Mouse (Mus musculus) kidney, postnatal 10 days (tissue): ENCODE data around the gene Tnks1bp1.
A peak's percentile ranks its signal among the peaks of the same experiment; 100 is the strongest.

ENCODE experiments used
- DNase-seq: peaks from one replicate; pipeline ENCODE4 v3.0.0; 2021; ENCODE audit warnings: mixed read lengths

The Tnks1bp1 gene

DNA sequence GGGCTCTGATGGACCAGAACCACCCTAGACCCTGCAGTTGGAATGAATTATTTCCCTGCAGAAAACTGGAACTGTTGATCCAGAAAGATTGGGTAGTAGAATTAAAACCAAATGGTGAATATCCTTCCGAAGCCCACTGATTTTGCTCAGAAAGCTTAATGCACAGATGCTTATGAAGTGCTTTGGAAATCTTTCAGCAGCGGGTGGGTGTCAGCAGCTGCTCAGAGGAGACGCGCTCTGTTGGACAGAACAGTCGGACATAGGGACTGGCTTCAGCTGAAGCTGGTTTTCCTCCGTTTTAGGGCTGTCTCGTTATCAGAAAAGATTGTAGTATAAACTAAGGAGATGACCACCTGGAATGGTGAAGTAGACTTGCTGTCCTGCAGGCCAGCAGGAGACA is 4.2 kb upstream of the Tnks1bp1 start:
- no peak for DNase-seq

DNA sequence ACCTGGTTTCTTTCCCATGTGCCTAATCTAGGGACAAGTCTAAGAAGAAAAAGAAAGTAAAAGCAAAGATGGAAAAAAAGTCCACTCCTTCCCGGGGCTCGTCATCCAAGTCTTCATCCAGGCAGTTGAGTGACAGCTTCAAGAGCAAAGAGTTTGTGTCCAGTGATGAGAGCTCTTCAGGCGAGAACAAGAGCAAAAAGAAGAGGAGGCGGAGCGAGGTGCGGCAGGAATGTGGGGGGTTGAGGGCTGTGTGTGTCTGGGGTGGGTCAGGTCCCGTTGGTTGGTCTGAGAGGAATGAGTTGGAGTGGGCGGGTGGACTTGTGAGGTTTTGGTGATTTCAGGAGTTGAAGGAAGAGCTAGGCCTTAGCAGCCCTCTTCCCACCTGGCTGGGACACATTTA is 1.6 kb upstream of the Tnks1bp1 start:
- DNase-seq = no peak

DNA sequence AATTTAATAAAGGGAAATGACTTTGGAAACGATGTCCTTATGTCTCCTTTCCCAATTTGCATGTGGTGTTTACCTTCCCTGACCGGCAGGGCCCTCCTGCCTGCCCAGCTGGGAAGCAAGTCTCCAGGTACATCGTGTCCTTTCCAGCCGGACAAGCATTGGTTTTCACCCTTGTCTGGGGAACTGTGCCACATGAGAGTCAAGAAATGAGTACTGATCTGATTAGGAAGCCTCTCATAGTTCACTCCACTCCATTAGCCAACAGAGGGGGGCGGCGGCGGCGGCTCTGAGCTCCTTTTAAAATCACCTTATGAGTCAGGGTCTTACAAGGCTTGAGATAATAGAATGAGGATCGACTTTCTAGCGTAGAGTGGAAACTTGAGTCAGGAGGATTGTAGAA is 741 bp upstream of the Tnks1bp1 start:
- DNase-seq = no peak

- peak; percentile 86 for DNase-seq
Measured at GRCm38 (mm10) chr2:85048168-85048751, 438 bp downstream of the Tnks1bp1 start.

DNA sequence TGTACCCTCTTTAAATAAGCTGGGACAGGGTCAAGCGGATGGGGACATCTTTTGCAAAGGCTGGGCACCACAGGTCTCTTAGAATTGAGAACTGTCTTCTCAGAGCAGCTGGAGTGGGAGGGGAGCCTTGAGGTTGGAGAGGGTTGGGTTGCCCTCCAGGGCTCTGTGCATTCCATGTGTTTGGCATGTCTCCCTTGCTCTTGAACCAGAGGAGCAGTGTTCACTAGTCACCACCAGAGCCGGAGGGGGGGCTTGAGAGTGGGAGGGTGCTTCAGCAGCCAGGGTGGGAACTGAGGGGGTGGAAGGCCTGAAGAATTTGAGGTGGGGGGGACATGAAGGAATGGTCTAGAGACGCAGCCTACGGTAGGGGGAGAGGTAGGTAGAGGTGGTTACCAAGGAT is 1.5 kb downstream of the Tnks1bp1 start:
- DNase-seq = no peak

GRCm38 (mm10) chr2:85050001-85050634 is 2.3 kb downstream of the Tnks1bp1 start:
- DNase-seq = peak; percentile 78

GRCm38 (mm10) chr2:85050746-85051145 is 2.9 kb downstream of the Tnks1bp1 start:
- DNase-seq = peak; percentile 67

DNA sequence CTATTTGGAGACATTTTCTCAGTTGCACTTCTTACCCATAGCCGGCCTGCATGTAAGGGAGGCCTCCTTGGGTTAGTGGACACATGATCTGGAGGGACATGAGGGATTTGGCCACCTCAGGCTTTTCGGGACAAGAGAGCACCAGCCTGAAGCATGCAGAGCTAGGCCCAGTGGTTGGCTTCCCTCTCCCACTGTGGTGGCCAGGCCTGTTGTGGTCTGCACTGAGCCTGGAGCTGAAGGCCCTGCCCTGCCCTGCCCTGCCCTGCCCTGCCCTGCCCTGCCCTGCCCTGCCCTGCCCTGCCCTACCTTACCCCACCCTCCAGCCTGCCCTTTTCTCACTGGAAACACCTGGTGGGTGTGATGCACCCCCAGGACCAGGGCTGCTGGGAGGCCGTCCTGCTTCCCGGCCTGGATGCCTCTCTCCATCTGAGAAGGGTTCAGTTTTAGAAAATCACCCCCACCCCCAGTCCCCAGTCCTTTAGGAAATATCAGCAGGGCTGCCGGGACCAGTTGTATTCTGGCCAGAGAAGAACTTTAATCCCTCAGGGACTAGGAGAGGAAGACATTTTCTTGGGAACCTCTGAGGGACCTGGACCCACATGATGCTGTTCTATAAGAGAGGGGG is 5.5 kb downstream of the Tnks1bp1 start:
- DNase-seq = no peak

GRCm38 (mm10) chr2:85056711-85057110 is 8.9 kb downstream of the Tnks1bp1 start:
- peak; percentile 63 for DNase-seq

GRCm38 (mm10) chr2:85059677-85060076 is 11.9 kb downstream of the Tnks1bp1 start:
- DNase-seq = no peak

- DNase-seq = peak; percentile 78
Measured at GRCm38 (mm10) chr2:85060591-85061060, 12.8 kb downstream of the Tnks1bp1 start.

DNA sequence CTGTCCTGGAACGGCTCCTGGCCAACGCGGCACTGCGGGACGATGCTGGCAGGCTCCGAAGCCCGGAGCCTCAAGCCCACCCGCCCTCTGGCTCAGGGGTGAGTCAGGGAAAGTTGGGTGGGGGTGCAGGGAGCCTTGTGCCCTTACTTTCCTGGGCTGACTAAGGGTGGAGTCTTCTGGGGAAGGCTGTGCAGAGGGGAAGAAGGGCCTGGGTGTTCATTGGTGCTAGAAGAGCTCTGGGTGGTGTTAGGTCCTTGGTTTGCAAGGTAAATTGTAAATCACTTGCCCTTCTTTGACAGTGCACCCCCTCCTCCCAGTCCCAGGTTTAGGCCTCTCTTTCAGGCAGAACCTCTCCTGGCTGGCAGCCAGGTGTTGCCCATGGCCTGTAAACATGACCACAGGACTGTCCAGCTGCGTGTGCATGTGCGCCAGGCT is 13.3 kb downstream of the Tnks1bp1 start:
- DNase-seq = peak; percentile 70

DNA sequence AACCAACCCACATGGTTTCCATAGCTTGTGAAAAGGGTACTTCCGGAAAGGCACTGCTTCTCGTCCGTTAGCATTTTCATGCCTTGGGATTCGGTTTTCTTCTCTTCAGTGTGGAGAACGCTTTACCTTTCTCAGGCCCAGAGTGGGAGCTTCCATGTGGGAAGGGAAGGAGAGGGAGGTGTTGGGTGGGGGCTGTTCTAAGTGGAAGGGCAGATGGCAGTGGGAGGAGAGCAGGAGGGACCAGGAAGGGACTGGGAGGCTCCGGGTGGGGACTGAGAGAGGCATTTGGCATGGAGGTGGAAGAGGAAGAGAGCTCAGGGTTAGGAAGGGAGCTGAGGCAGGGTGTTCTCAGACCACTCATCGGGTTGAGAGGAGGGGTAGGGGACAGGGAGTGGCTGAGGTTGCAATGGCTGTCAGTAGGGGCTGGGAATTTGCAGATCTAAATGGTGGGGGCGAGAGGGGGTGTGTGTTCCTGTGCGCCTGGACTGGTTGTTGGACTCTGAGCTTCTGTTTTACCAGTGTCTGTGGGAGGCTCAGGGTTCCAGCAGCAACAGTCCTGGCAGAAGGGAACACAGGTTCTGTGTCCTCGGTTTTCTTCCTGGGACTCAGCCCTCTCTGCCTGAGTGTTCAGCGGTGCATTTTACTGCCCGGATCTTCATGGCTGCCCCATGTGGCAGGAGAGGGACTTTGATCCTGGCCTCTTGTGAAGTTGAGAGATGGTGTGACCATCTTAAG is 17.5 kb downstream of the Tnks1bp1 start:
- no peak for DNase-seq

GRCm38 (mm10) chr2:85066937-85067336 is 19.1 kb downstream of the Tnks1bp1 start:
- no peak for DNase-seq

DNA sequence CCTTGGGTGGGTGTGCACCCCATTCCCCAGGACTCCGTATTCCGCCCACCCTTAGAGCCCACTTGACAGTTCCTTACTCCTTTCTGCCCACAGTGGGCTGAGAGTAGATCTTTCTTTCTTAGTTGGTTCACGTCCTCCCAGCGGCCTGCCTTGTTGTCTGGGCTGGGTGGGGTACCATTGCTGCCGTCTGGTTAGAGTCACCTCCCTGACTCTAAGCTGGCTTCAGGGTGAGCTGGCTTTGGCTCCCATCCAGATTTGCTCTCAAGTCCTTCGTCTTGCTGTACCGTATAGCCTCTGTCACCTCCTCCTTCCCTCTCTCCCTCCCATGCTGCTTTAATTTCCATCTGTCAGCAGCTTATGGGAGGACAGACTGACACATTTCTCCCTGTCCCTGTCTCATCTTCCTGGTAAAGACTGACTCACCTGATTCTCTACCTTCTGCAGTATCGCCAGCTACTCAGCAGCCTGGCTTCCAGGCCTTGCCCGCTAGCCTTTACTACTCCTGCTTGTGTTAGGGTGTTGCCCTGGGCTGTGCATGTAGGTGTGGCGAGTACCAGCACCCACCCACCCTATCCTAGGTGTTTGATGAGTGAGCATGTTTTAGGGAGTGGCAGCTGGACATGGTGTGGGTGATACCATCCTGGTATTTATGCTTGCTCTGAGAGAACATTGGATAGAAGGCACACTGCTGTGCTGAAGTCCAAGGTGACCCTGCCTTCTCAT is 20.2 kb downstream of the Tnks1bp1 start:
- DNase-seq = no peak

DNA sequence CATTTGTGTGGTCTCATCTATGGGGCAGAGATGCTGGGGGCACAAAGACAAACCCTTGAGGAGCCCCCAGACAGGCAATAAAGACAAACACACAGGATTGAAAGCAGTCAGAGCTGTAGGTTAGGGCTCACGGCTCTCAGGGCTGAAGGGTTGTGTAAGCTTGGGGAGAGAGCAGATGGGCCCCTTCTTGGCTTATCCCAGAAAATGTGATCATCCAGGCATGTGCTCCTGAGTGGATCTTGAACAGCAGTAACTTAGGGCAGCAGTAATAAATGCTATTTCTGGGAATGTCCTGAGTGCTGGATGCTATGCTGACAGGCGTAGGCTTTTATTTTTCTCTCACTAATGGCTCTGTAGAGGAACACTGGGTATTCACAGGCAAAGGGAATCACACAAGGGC is 20.8 kb downstream of the Tnks1bp1 start:
- no peak for DNase-seq

DNA sequence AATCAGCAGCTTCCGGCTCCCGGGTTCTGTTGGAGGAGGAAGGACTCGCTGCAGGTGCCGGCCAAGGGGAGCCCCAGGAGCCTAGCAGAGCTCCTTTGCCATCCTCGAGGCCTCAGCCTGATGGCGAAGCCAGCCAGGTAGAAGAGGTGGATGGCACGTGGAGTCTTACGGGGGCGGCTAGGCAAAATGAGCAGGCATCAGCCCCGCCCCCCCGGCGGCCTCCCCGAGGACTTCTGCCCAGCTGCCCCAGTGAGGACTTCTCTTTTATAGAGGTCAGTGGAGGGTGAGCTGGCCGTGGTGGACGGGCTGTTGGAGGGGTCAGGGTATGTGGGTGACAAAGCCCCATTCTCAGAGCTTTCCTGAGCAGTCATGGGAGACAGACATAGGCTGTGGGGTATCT is 22.3 kb downstream of the Tnks1bp1 start:
- no peak for DNase-seq

DNA sequence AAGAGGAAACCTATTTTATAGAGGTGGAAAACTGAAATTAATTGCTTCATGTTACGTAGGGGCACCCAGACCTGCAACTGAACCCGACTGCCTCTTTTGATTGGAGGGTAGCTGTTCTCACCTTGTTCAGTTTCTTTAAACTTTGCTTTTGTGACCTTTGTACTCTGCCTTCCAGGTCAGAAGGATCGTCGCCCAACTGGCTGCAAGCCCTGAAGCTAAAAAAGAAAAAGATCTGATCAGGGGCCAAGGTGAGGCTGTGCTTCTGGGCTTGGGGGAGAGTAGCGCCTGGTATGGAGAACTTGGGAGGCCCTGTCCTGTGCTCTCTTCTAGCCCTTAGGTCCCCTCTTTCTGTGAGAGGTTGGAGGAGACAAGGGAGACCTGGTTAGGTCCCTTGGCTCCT is 24.1 kb downstream of the Tnks1bp1 start:
- no peak for DNase-seq

DNA sequence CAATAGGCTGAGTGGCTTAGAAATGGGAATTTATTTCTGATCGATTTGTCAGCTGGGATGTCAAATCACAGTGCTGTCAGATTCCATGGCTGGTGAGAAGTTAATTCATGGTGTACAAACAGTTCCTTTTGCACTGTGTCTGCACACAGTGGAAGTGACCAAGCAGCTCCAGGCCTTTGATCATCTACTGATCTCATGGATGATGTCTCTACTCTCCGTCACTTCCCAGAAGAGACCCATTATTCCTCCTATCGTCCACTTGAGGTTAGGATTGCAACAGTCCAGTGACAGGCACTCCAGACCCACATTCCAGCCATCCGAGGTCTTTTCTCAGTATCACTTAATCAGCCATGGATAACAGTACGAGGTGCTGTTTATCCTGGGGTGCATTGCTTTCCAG is 25.9 kb downstream of the Tnks1bp1 start:
- DNase-seq = no peak

DNA sequence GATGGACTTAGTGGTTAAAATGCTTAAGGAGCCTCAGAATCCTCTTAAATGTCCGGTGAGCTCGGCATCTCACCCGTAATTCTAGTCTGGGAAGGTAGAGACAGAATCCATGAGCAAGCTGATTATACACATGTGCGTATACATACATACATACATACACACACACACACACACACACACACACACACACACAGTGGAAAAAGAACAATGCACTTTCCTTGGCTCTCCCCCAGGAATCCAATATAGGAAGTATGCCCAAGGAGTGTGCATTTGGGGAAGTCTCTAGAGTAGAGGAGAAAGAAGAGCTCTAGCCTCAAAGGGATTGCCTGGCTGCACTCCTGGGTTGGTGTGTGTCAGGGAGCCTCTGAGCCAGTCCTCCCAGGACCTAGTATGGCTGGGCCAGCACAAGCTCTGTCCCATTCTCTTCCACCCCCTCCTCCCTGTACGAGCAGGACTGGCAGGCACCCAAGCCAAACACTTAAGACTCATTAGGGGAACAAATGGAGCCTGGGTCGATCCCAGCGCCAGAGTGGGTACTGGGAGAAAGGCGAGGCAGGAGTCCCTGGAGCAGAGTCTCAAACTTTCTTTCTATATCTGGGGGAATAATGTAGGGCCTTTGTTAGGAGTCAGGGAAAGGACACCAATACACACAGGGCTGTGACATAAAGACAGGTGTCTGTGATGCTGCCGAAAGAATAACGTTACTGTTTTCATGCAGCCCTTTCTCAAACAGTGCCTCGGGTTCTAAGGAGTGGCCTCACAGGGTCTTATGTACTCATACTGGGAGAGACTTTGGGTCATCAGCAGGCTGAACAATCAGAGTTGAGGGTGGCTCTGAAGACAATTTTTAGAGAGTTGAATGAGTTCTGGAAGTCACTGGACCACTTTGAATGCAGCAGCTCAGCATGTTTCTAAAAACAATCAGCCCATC is 41.2 kb downstream of the Tnks1bp1 start:
- peak; percentile 64 for DNase-seq

GRCm38 (mm10) chr2:85091325-85091724 is 43.5 kb downstream of the Tnks1bp1 start:
- no peak for DNase-seq

- DNase-seq = peak; percentile 1
Measured at GRCm38 (mm10) chr2:85093376-85093775, 45.6 kb downstream of the Tnks1bp1 start.
